Mouse (Mus musculus): Measurements from ENCODE around the gene Akap1.

DNA sequence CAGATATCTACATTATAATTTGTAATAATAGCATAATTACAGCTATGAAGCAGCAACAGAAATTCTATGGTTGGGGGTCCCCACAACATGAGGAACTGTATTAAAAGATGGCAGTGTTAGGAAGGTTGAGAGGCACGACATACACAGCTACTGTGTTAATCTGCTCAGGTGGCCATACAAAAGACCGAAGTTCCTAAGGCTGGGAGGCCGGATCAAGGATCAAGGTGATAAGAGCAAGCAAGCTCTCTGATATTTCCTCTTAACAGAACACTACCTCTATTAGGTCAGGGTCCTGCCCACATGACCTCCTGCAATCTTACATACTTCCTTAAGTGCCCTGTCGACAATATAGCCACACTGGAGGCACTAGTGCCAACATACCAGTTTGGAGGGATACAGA, 80.9 kb downstream of the Akap1 start:
- TF ChIP-seq CTCF (IDR thresholded peaks at IDR 0.05; ENCODE audit: control insufficient read depth, insufficient read depth, insufficient read length) (no peak), MYOD1 (IDR thresholded peaks at IDR 0.05; ENCODE audit: control insufficient read depth, insufficient read length, low read depth) (no peak), FOSL1 (IDR thresholded peaks at IDR 0.05; ENCODE audit: insufficient read depth, low read length, poor library complexity, severe bottlenecking) (no peak), USF1 (IDR thresholded peaks at IDR 0.05; ENCODE audit: low read depth) (no peak), MAX (IDR thresholded peaks at IDR 0.05) (no peak)
